Mouse (Mus musculus): ENCODE data around the gene Defb11.
"Not testable (repeated sequence)": the region's sequence is repeated elsewhere in the genome, so short reads cannot be mapped to it uniquely, and the experiment has no call there.

Gene Defb11

DNA sequence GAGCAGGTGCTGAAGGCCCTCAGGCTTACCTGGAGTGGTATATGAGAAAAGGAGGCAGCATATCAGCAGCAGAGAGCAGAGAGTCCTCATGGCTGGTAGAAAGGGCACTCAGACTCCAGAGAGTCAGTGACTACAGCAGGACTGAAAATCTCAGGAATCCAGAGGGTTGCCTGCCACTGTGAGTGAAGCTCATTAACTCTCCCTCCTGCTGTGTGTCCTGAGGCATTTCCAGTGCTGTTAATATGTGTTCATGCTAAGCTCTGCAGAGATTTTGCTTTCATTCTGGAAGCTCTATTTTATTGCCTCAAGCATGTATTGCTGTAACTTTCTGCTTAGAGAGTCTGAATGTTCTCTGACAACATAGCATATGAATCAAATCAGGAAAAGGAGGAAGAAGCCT lies at the start of gene Defb11:
Defb11 (minus strand) TSS at position 123 of the 400 bp plus-strand sequence.
- in situ Hi-C loops (cut with MboI, MseI): not testable (repeated sequence)

DNA sequence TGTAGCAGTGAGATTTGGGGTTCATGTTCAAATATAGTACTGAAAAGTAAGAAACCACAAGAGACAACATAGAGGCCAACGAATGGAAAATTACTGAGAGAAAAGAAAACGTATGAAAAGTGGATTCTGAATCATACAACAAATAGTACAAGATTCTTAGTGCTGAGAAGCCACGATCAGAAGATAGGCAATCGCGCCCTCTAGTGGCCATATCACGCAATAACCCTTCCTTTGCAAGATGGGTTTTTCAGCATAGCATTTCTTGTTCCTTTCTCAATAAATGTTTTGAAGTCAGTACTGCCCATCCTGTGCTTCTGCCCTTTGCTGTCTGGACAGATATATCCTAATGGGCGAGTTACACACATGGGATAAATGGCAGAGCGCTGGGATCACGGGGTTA lies 49.1 kb upstream of the Defb11 start:
- in situ Hi-C loops (cut with MboI, MseI): no loop called here

DNA sequence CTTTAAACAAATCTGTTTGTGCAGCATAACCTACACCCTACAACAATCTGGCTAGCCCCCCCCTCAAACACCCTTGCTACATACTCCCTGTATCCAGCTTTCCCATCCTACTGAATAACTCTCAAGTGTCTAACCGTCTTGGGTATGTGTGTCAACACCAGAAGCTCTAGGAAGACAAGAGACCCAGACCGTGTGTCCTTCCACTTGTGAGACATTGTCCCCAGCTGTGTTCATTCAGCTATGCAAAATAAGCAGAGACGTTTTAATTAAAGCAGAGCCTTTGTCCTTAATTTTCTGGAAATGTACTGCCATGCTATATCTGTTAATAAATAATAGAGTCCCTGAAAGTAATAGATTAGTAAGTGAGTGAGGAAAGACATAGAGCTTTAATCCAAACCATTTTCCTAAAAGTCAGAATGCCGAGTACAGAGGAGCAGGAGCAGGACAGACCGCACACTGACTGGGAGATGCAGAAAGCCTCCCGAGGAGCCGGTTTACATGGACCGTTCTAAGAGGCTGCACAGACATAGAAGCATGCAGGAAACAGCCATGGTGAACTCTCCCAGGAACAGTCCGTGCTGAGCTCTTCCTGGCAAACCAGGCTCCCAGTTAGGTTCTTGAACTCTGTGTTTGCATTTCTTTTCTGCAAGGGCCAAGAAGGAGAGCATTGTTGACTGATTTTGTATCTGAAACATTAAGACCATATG lies 41.3 kb upstream of the Defb11 start:
- in situ Hi-C loops (cut with MboI, MseI): no loop called here

DNA sequence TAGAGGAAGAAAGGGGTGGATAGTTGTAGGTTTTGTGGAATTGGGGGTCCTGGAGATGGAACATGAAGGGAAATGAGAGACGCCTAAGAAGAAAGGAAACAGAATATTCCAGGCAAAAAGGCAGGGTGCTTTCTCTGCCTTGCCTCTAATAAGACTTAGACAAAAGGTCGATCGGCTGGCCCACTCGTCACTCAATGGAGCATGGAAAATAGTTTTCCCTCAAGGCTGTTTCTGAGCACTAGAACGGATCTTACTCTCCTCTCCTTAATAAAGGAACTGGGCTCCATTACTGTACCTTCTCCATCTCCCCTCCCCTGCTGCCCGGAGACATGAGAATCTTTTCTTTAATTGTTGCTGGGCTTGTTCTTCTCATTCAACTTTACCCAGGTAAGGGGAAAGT lies 40.2 kb upstream of the Defb11 start, which contains the start of gene Defb13:
Defb13 (plus strand) TSS at position 301 of the 400 bp plus-strand sequence.
- in situ Hi-C loops (cut with MboI, MseI): no loop called here

DNA sequence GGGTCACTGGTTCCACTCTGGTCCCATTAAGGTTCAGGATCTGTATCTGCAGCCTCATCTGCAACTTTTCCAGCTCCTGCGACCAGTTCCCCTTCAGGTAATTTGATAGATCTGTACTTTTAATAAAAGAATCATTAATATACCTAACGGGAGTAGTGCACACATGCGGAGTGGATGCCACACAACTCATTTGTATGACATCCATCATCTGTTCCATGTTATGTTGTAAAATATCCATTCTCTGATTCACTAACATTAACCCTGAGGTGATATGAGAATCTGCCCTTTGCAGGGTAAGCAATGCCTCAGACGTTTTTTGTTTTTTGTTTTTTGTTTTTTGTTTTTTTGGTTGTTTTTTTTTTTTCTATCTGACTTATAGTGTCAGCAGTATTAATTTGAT lies 31.8 kb upstream of the Defb11 start, which contains the start of gene Defb35:
Defb35 (plus strand) TSS at position 301 of the 400 bp plus-strand sequence.
- in situ Hi-C loops (cut with MboI, MseI): not testable (repeated sequence)

DNA sequence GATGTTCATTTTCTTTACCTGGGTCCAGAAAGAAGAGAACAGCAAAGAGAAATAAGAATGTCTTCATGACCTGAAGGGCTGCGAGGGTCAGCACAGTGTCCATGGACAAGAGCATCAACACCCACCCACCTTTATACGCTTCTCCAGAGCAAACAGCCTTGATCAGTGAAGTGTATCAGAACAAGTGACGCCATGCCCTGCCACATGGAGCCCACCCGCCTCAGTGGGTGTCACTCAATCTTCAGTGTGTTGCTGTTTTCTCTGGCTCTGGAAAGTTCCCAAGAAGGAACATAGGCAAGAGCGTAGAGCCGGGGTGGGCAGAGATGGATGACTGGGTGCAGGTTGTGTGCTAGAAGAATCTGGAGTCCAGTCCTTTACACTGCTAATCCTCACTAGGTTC lies 26.4 kb upstream of the Defb11 start, which contains the start of gene Defb15:
Defb15 (minus strand) TSS at position 101 of the 400 bp plus-strand sequence.
- in situ Hi-C loops (cut with MboI, MseI): no loop called here

DNA sequence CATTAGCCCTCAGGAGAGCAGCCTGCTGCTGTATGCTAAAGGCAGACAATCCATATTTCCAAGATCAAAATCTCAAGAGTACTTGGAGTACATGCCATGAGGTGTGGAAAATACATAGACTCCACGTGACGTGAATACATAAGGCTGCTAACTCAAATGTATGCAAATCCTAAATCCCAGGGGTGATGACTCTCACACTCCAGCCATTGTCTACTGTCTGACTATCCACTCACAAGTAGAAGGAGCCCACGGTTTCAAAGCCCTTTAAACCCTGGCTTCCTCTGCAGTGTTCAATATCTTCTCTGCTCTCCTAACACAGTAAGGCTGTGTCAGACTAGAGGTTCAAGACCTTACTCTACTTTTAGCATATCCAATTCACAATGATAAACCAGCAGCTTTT lies 24.5 kb upstream of the Defb11 start:
- in situ Hi-C loops (cut with MboI, MseI): not testable (repeated sequence)

DNA sequence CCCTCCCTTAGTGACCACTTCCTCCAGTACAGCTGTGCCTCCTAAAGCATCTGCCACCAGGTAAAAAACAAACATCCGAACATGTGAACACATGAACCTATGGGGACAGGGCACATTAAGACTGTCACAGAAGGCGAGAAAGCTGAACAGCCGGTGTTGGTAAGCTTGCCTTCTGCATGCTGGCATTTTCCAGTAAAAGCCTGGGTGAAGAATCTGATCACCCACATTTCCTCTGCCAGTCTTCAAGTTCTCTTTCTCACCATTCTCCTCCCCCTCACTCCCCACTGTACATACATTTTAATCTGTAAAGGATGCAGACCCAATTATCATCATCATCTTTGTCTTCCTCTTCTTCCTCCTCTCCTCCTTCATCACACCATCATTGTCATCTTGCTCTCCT lies 9.4 kb upstream of the Defb11 start:
- in situ Hi-C loops (cut with MboI, MseI): no loop called here

DNA sequence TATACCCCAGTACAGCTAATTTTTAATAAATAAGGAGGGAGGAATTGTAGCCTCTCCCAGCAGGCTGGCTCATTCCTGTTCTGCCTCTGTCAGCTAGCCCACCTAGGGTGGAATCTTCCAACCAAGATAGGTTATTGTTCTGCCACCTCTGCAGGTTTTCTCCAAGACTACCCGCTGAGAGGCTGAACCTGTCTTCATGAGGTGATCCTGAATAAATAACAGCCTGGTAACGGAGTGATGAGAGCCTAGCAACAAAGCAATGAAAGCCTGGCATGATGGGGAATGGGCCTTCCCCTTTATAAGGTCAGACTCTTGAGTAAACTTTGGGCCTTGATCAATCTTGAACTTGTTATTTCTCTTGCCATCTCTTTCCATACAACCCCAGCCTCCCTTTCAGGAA lies 6.3 kb upstream of the Defb11 start:
- in situ Hi-C loops (cut with MboI, MseI): no loop called here

DNA sequence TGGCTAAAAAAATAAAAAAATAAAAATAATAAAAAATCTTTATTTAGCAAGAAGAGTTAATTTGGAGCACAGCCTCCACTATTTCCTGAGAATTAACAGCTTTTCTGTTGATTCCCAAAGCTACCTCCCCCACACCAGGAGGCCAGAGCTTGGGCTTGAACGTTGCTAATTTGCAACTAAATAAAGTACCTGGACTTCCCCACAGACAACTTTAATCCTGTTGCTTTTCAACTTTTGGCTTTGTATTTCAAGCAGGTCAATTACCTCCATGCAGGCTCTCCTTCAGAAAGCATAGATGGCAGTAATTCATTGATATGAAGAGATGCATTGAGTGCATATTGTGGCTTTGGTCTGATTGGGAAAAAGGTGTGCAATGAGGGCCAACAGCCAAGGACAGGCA lies 5.7 kb upstream of the Defb11 start:
- in situ Hi-C loops (cut with MboI, MseI): no loop called here

DNA sequence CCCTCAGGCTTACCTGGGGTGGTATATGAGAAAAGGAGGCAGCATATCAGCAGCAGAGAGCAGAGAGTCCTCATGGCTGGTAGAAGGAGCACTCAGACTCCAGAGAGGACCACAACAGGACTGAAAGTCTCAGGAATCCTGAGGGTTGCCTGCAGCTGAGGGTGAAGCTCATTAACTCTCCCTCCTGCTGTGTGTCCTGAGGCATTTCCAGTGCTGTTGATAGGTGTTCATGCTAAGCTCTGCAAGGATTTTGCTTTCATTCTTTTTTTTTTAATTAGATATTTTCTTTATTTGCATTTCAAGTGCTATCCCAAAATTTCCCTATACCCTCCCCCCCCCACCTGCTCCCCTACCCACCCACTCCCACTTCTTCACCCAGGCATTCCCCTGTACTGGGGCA lies 20.9 kb downstream of the Defb11 start, which contains the start of gene Defb9:
Defb9 (minus strand) TSS at position 101 of the 400 bp plus-strand sequence.
- in situ Hi-C loops (cut with MboI, MseI): not testable (repeated sequence)

DNA sequence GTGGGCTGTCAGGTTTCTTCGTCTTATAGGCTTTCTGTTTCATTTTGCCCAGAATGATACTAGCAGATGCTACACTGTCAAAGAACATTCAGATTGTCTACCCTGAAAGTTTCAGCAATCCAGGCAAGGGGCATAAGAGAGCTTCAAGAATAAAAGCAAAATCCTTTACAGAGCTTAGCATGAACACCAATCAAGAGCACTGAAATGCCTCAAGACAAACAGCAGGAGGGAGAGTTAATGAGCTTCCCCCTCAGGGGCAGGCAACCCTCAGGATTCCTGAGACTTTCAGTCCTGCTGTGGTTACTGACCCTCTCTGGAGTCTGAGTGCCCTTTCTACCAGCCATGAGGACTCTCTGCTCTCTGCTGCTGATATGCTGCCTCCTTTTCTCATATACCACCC lies 47.6 kb downstream of the Defb11 start, which contains the start of gene Defb10:
Defb10 (plus strand) TSS at position 316 of the 400 bp plus-strand sequence.
- in situ Hi-C loops (cut with MboI, MseI): not testable (repeated sequence)

All from T-helper 2 cell (primary cell).